Mouse (Mus musculus): Measurements from ENCODE around the gene Chst10. TPM values are rescaled to one million over a fixed set of nuclear protein-coding genes. Genes with fewer than 3 reads are reported as not detected.

The Chst10 gene
- polyA plus RNA-seq, 1 experiment from 2014 or later = 7.2 TPM

- Histone ChIP-seq H3K9ac (ENCODE audit: low read depth, low read length) (no peak overlapping the region), H3K4me1 (ENCODE audit: control insufficient read depth, insufficient read depth, low read length) (no peaks in the 10 kb centered on the region), H3K4me2 (replicated peaks; ENCODE audit: low read depth, low read length) (no peak overlapping the region), H3K36me3 (ENCODE audit: control insufficient read depth, insufficient read depth, low read length) (no peaks in the 10 kb centered on the region), H3K27me3 (ENCODE audit: control insufficient read depth, insufficient read depth, low read length) (no peaks in the 10 kb centered on the region), H3K9me3 (ENCODE audit: control insufficient read depth, low read length) (no peaks in the 10 kb centered on the region), H3K4me3 (ENCODE audit: low read length) (no peak overlapping the region), H3K27ac (ENCODE audit: low read depth, low read length) (no peak overlapping the region)
- ATAC-seq (ENCODE audit: low FRiP score, low TSS enrichment) = no peak
- WGBS = 13% methylated on average over 3 of the region's 3 CpGs
These were observed 41.8 kb downstream of the Chst10 start for GRCm38 (mm10) chr1:38856196-38856595.

DNA sequence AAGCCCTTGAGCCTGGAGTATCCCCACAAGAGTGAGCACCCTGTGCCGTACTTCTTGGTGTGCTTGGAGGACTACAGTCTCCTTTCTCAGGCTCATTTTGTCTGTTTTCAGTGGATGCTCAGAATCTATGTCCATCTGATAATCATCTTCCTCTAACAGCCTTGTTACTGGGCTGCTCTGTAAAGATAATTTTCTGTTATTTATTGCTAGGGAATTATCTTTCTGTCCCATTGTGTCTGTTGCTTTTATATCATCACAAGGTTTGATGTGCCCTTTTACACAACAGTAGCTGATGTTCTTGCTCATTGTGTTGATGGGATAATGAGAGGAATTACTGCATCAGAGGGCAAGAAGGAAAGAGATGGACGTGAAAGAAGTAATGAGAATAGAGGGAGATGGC is 45.7 kb downstream of the Chst10 start:
- H3K4me1 ChIP-seq (ENCODE audit: control insufficient read depth, insufficient read depth, low read length) = no peaks in the 10 kb centered on the region
- ATAC-seq (ENCODE audit: low FRiP score, low TSS enrichment) = no peak

DNA sequence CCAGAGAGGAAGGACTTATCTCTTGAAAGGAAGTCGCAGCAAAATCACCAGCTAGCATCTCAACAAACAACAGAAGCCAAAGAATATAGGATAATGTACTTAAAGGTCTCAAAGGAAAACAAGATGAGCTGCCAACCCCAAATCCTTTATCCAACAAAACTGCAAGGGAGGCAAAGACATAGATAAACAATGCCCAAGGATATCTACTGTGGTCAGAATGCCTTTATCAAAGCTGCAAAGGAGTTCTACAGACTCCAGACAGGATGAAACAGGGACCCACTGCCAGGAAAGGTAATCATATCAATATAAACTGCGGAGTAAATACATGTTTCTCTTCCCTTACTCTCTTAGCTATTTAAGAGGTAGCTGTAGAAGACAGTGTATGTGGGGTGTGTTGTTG is 47.3 kb downstream of the Chst10 start:
- WGBS = 88% methylated on average over 2 of the region's 2 CpGs
- Histone ChIP-seq H3K9ac (ENCODE audit: low read depth, low read length) (no peak overlapping the region), H3K4me2 (replicated peaks; ENCODE audit: low read depth, low read length) (no peak overlapping the region), H3K36me3 (ENCODE audit: control insufficient read depth, insufficient read depth, low read length) (no peaks in the 10 kb centered on the region), H3K4me1 (ENCODE audit: control insufficient read depth, insufficient read depth, low read length) (no peaks in the 10 kb centered on the region), H3K27ac (ENCODE audit: low read depth, low read length) (no peak overlapping the region), H3K27me3 (ENCODE audit: control insufficient read depth, insufficient read depth, low read length) (no peaks in the 10 kb centered on the region), H3K4me3 (ENCODE audit: low read length) (no peak overlapping the region), H3K9me3 (ENCODE audit: control insufficient read depth, low read length) (no peaks in the 10 kb centered on the region)
- no peak for ATAC-seq (ENCODE audit: low FRiP score, low TSS enrichment)

More for the DNA sequence above, 45.7 kb downstream of the Chst10 start:
- Histone ChIP-seq H3K4me2 (replicated peaks; ENCODE audit: low read depth, low read length) (no peak overlapping the region), H3K27ac (ENCODE audit: low read depth, low read length) (no peak overlapping the region), H3K4me3 (ENCODE audit: low read length) (no peak overlapping the region), H3K9ac (ENCODE audit: low read depth, low read length) (no peak overlapping the region), H3K27me3 (ENCODE audit: control insufficient read depth, insufficient read depth, low read length) (no peaks in the 10 kb centered on the region), H3K36me3 (ENCODE audit: control insufficient read depth, insufficient read depth, low read length) (no peaks in the 10 kb centered on the region), H3K9me3 (ENCODE audit: control insufficient read depth, low read length) (no peaks in the 10 kb centered on the region)
- WGBS = 68% methylated on average over 2 of the region's 2 CpGs

DNA sequence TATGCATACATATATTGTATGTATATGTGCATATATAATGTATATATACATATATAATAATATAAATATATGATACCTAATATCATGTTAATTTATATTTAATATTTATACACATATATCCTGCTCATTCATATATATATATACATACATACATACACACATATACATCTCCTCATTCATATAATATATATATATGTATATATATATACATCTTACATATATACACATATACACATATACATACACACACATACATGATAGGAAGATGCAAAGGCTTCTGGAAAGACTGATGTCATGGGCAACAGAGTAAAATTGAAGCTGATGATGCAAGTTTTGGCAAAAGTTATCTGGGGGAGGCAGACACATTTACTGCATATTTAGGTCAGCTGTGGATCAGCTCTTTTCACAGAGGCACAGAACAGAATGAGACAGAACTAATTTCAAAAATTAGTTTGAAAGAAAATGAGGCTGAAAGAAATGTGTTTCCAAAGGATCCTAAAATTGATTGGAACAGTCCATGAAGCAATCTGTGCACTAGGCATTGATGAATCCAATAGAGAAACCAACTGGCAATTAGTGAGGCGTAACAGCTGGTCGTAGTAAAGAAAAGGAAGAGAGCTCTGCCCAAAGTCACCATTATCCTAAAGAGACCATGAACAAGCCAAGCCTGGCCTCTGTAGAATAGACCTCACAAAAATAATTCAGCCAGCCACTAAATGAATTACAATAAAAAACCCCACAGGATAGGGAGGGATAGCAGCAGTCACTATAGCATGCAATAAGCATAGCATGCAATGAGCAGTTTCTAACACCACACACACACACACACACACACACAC is 49.3 kb downstream of the Chst10 start:
- H3K4me2 ChIP-seq (replicated peaks; ENCODE audit: low read depth, low read length) = no peak overlapping the region
- no peaks in the 10 kb centered on the region for H3K27me3 ChIP-seq (ENCODE audit: control insufficient read depth, insufficient read depth, low read length)
- no peak overlapping the region for H3K4me3 ChIP-seq (ENCODE audit: low read length)
- H3K9ac ChIP-seq (ENCODE audit: low read depth, low read length) = no peak overlapping the region
- ATAC-seq (ENCODE audit: low FRiP score, low TSS enrichment) = no peak
- WGBS = 64% methylated on average over 2 of the region's 2 CpGs
- H3K27ac ChIP-seq (ENCODE audit: low read depth, low read length) = no peak overlapping the region
- no peaks in the 10 kb centered on the region for H3K36me3 ChIP-seq (ENCODE audit: control insufficient read depth, insufficient read depth, low read length)
- H3K4me1 ChIP-seq (ENCODE audit: control insufficient read depth, insufficient read depth, low read length) = no peaks in the 10 kb centered on the region
- H3K9me3 ChIP-seq (ENCODE audit: control insufficient read depth, low read length) = no peaks in the 10 kb centered on the region

GRCm38 (mm10) chr1:38847975-38848374 is 50.0 kb downstream of the Chst10 start:
- Histone ChIP-seq H3K27ac (ENCODE audit: low read depth, low read length) (no peak overlapping the region), H3K4me3 (ENCODE audit: low read length) (no peak overlapping the region), H3K27me3 (ENCODE audit: control insufficient read depth, insufficient read depth, low read length) (no peaks in the 10 kb centered on the region), H3K9ac (ENCODE audit: low read depth, low read length) (no peak overlapping the region), H3K4me2 (replicated peaks; ENCODE audit: low read depth, low read length) (no peak overlapping the region), H3K9me3 (ENCODE audit: control insufficient read depth, low read length) (no peaks in the 10 kb centered on the region), H3K4me1 (ENCODE audit: control insufficient read depth, insufficient read depth, low read length) (no peaks in the 10 kb centered on the region), H3K36me3 (ENCODE audit: control insufficient read depth, insufficient read depth, low read length) (no peaks in the 10 kb centered on the region)
- WGBS = 44% methylated on average over 11 of the region's 11 CpGs
- ATAC-seq (ENCODE audit: low FRiP score, low TSS enrichment) = no peak

DNA sequence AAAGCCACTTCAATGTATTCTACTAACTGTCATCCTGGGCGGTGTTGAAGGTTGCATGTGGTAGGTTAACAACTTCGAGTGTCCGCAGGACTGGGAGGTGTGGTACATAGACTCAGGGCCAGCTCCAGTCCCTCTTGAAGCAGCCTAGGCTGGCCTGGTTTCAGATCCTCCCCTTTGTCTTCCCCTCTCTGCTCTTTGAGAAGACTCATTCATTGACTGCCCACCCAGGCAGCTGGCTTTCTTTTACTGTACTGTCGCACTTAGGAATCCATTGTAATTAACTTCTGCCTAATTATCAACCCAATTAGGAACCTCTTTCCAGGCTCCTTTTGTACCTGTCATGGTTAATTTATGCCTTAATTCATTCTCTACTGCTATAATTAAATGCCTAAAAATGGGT is 54.7 kb downstream of the Chst10 start:
- Histone ChIP-seq H3K27me3 (ENCODE audit: control insufficient read depth, insufficient read depth, low read length) (no peaks in the 10 kb centered on the region), H3K4me2 (replicated peaks; ENCODE audit: low read depth, low read length) (no peak overlapping the region), H3K9me3 (ENCODE audit: control insufficient read depth, low read length) (no peaks in the 10 kb centered on the region), H3K36me3 (ENCODE audit: control insufficient read depth, insufficient read depth, low read length) (no peaks in the 10 kb centered on the region), H3K4me1 (ENCODE audit: control insufficient read depth, insufficient read depth, low read length) (no peaks in the 10 kb centered on the region), H3K9ac (ENCODE audit: low read depth, low read length) (no peak overlapping the region), H3K27ac (ENCODE audit: low read depth, low read length) (no peak overlapping the region), H3K4me3 (ENCODE audit: low read length) (no peak overlapping the region)
- no peak for ATAC-seq (ENCODE audit: low FRiP score, low TSS enrichment)
- WGBS = 66% methylated on average over 4 of the region's 4 CpGs

GRCm38 (mm10) chr1:38842861-38843260 is 55.1 kb downstream of the Chst10 start:
- Histone ChIP-seq H3K27me3 (ENCODE audit: control insufficient read depth, insufficient read depth, low read length) (no peaks in the 10 kb centered on the region), H3K36me3 (ENCODE audit: control insufficient read depth, insufficient read depth, low read length) (no peaks in the 10 kb centered on the region), H3K4me1 (ENCODE audit: control insufficient read depth, insufficient read depth, low read length) (no peaks in the 10 kb centered on the region), H3K4me3 (ENCODE audit: low read length) (no peak overlapping the region), H3K9me3 (ENCODE audit: control insufficient read depth, low read length) (no peaks in the 10 kb centered on the region), H3K9ac (ENCODE audit: low read depth, low read length) (no peak overlapping the region), H3K27ac (ENCODE audit: low read depth, low read length) (no peak overlapping the region), H3K4me2 (replicated peaks; ENCODE audit: low read depth, low read length) (no peak overlapping the region)
- WGBS = 74% methylated on average over 1 of the region's 1 CpGs
- ATAC-seq (ENCODE audit: low FRiP score, low TSS enrichment) = no peak

GRCm38 (mm10) chr1:38839944-38840343 is 58.0 kb downstream of the Chst10 start:
- no peaks in the 10 kb centered on the region for H3K36me3 ChIP-seq (ENCODE audit: control insufficient read depth, insufficient read depth, low read length)
- peaks cover 4% of the 10 kb centered on the region; the same call in 1 of the 2 replicates for H3K4me1 ChIP-seq (ENCODE audit: control insufficient read depth, insufficient read depth, low read length)
- no peak overlapping the region for H3K4me2 ChIP-seq (replicated peaks; ENCODE audit: low read depth, low read length)
- peaks cover 11% of the 10 kb centered on the region for H3K27me3 ChIP-seq (ENCODE audit: control insufficient read depth, insufficient read depth, low read length)
- WGBS = 26% methylated on average over 1 of the region's 1 CpGs
- H3K27ac ChIP-seq (ENCODE audit: low read depth, low read length) = no peak overlapping the region
- no peak overlapping the region for H3K4me3 ChIP-seq (ENCODE audit: low read length)
- H3K9me3 ChIP-seq (ENCODE audit: control insufficient read depth, low read length) = no peaks in the 10 kb centered on the region
- ATAC-seq (ENCODE audit: low FRiP score, low TSS enrichment) = no peak
- H3K9ac ChIP-seq (ENCODE audit: low read depth, low read length) = no peak overlapping the region

GRCm38 (mm10) chr1:38836477-38836872 is 61.5 kb downstream of the Chst10 start, which contains the start of gene Lonrf2:
Lonrf2 (minus strand) TSS chr1:38836711.
- Histone ChIP-seq H3K36me3 (ENCODE audit: control insufficient read depth, insufficient read depth, low read length) (no peaks in the 10 kb centered on the region), H3K27ac (ENCODE audit: low read depth, low read length) (no peak within 1 kb of the TSS), H3K4me2 (replicated peaks; ENCODE audit: low read depth, low read length) (peak within 1 kb of the TSS; percentile 78), H3K4me3 (ENCODE audit: low read length) (peak within 1 kb of the TSS; percentile 67), H3K27me3 (ENCODE audit: control insufficient read depth, insufficient read depth, low read length) (peaks cover 11% of the 10 kb centered on the region), H3K9ac (ENCODE audit: low read depth, low read length) (peak within 1 kb of the TSS; percentile 79), H3K4me1 (ENCODE audit: control insufficient read depth, insufficient read depth, low read length) (peaks cover 4% of the 10 kb centered on the region; the same call in 1 of the 2 replicates), H3K9me3 (ENCODE audit: control insufficient read depth, low read length) (no peaks in the 10 kb centered on the region)
- WGBS = 3% methylated on average over 31 of the region's 47 CpGs
- ATAC-seq (ENCODE audit: low FRiP score, low TSS enrichment) = peak; percentile 74
